Mouse (Mus musculus) embryonic stem cell, embryonic (primary cell): ENCODE measurements around the gene D17H6S53E.

ENCODE experiments used
- CTCF ChIA-PET, 4 experiments: fragments of 300-600 bp in 2 of 4; fragments of 350-600 bp in 2 of 4; sonication (Branson Sonifier 250); formaldehyde crosslinking; loops; one replicate each; lab custom pipeline; 2022; ENCODE audit warnings: inconsistent platforms in 2 of 4; lab: Charles Lee
- POLR2A ChIA-PET, 4 experiments: fragments of 300-600 bp in 2 of 4; fragments of 350-600 bp in 2 of 4; sonication (Branson Sonifier 250); formaldehyde crosslinking; loops; one replicate each; lab custom pipeline; 2022; ENCODE audit warnings: antibody characterized with exemption in 4 of 4, inconsistent platforms in 1 of 4; lab: Charles Lee

Gene D17H6S53E

GRCm38 (mm10) chr17:35168541-35169207 lies 42.5 kb downstream of the D17H6S53E start:
- ChIA-PET CTCF (interaction anchor here (0.5 to 10.1 kb wide), 187 partner anchors 8 to 1671 kb away, joined by 3 to 161 read pairs (median 5); partner anchors contain the start of genes Gm16181 (in 4 of the 4), Nfkbil1 (in 4 of the 4), Atp6v1g2 (in 3 of the 4) and D17H6S53E (in 3 of the 4)), POLR2A (interaction anchor here (0.5 to 24.9 kb wide), 57 partner anchors 9 to 1834 kb away, joined by 3 to 441 read pairs (median 3); partner anchors contain the start of genes Ddx39b (in 3 of the 4), Atp6v1g2 (in 1 of the 4), Csnk2b (in 1 of the 4) and Gm16181 (in 1 of the 4))

- POLR2A ChIA-PET: interaction anchor here in 3 of 4 experiments (0.5 to 24.9 kb wide), 13 partner anchors 10 to 330 kb away, joined by 3 to 396 read pairs (median 4); partner anchors contain the start of genes Ddx39b (in 2 of the 3), Apom (in 1 of the 3) and Gpank1 (in 1 of the 3)
- CTCF ChIA-PET: interaction anchor here (0.6 to 10.1 kb wide), 13 partner anchors 16 to 457 kb away, joined by 3 to 161 read pairs (median 3); partner anchors contain the start of genes Atp6v1g2 (in 1 of the 4) and Nfkbil1 (in 1 of the 4)
Measured at GRCm38 (mm10) chr17:35172445-35173234, 46.5 kb downstream of the D17H6S53E start.

- POLR2A ChIA-PET: interaction anchor here in 3 of 4 experiments (0.8 to 24.9 kb wide), 12 partner anchors 10 to 223 kb away, joined by 3 to 396 read pairs (median 4); partner anchors contain the start of genes Ddx39b (in 2 of the 3), Apom (in 1 of the 3), D17H6S53E (in 1 of the 3) and Tnf (in 1 of the 3)
- CTCF ChIA-PET: interaction anchor here in 3 of 4 experiments (0.6 to 10.1 kb wide), 6 partner anchors 16 to 151 kb away, joined by 3 to 161 read pairs (median 3); partner anchors contain the start of genes Atp6v1g2 (in 1 of the 3) and Nfkbil1 (in 1 of the 3)
Measured at GRCm38 (mm10) chr17:35173329-35173728, 47.2 kb downstream of the D17H6S53E start.

GRCm38 (mm10) chr17:35174201-35174977 lies 48.2 kb downstream of the D17H6S53E start:
- POLR2A ChIA-PET: interaction anchor here in 3 of 4 experiments (0.6 to 24.9 kb wide), 14 partner anchors 9 to 1489 kb away, joined by 3 to 396 read pairs (median 4); partner anchors contain the start of genes Ddx39b (in 2 of the 3), D17H6S53E (in 1 of the 3) and Tnf (in 1 of the 3)

GRCm38 (mm10) chr17:35175382-35175781 lies 49.2 kb downstream of the D17H6S53E start:
- ChIA-PET POLR2A (no interaction called here), CTCF (no interaction called here)

More at GRCm38 (mm10) chr17:35174201-35174977, 48.2 kb downstream of the D17H6S53E start:
- CTCF ChIA-PET: interaction anchor here (0.5 to 10.1 kb wide), 9 partner anchors 17 to 152 kb away, joined by 3 to 161 read pairs (median 3); partner anchors contain the start of genes Apom (in 1 of the 4), Atp6v1g2 (in 1 of the 4), Ddx39b (in 1 of the 4) and Nfkbil1 (in 1 of the 4)

GRCm38 (mm10) chr17:35175968-35176367 lies 49.8 kb downstream of the D17H6S53E start, which contains the start of gene Aif1:
TSS of gene Aif1 (minus strand) at chr17:35176068.
- ChIA-PET CTCF (interaction anchor here in 1 of 4 experiments (1.0 kb wide), 1 partner anchor 9 kb away, joined by 4 read pairs; no protein-coding TSS in a partner anchor), POLR2A (interaction anchor here in 1 of 4 experiments (1.1 kb wide), 1 partner anchor 57 kb away, joined by 3 read pairs; no protein-coding TSS in a partner anchor)
